Mouse (Mus musculus) bone marrow, adult 2 months (tissue): ENCODE data around the gene Prkcb.

Experiments
- CTCF ChIP-seq: fragments of 200-500 bp; IDR thresholded peaks from 2 replicates; pipeline ENCODE4 v1.5.1; 2011; ENCODE audit warnings: low read length, control low read depth; ENCODE audit not compliant: control insufficient read depth, insufficient read depth
- POLR2A ChIP-seq: fragments of 200-500 bp; IDR thresholded peaks from 2 replicates; pipeline ENCODE4 v1.6.1; 2011; ENCODE audit warnings: low read depth, mild to moderate bottlenecking, control low read depth, low read length, borderline replicate concordance; ENCODE audit not compliant: control insufficient read depth

DNA sequence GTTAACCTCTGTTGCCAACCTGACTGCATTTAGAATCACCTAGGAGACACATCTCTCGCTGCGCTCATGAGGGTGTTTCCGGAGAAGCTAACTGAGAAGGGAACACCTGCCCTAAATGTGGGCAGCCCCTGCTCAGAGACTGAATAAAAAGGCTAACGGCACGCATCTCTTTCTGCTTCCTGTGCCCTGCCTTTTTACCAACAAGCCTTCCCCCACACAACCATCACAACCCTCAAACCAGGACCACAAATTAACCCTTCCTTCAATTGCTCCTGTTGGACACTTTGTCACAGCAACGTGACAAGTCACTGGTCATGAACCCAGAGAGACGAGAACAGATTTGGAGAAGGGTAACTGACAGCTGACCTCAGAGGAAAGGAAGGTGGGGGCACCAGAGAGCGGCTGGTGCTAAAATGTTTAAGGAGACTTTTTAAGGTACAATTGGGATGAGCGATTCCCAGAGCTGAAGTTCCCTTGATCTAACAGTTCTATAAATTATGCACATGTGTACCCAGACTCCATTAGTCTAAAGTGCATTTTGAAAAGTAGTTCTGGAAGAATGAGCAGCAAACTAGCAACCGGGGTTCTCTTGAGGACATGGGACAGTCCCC lies 41.2 kb upstream of the Prkcb start:
- TF ChIP-seq CTCF, result no peak
- TF ChIP-seq POLR2A, result no peak
